Mouse (Mus musculus): Measurements from ENCODE around the gene Gm6020. TPM values are rescaled to one million over a fixed set of nuclear protein-coding genes. Genes with fewer than 3 reads are reported as not detected.
A peak's percentile ranks its signal among the peaks of the same experiment; 100 is the strongest.
"Not testable (repeated sequence)": the region's sequence is repeated elsewhere in the genome, so short reads cannot be mapped to it uniquely, and the experiment has no call there.

The Gm6020 gene
- polyA plus RNA-seq (2015; fragmentation: Nextera tagmentation; extraction: Ambion mirVana), result not detected in 2 replicates

DNA sequence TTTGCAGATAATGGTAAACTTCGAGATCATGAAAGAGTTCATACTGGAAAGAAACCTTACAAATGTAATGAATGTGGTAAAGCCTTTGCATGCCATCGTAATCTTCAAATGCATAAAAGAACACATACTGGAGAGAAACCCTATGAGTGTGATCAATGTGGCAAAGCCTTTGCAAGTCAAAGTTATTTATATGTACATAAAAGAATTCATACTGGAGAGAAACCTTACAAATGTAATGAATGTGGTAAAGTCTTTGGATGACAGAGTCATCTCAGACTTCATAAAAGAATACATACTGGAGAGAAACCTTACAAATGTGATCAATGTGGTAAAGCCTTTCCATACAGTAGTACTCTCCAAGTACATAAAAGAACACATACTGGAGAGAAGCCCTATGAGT, at the start of gene Gm6020:
TSS of gene Gm6020 (plus strand) at position 301 of the 400 bp plus-strand sequence.
- not testable (repeated sequence) for H3K4me3 ChIP-seq; H3K4me2 ChIP-seq; H3K9ac ChIP-seq; H3K27me3 ChIP-seq; H3K4me1 ChIP-seq (replicated peaks); H3K27ac ChIP-seq (replicated peaks); H3K36me3 ChIP-seq; ATAC-seq (ENCODE audit: low FRiP score, low read depth)
- 91% methylated on average over 2 of the region's 2 CpGs for WGBS
- H3K9me3 ChIP-seq, result peaks cover 22% of the 10 kb centered on the region

DNA sequence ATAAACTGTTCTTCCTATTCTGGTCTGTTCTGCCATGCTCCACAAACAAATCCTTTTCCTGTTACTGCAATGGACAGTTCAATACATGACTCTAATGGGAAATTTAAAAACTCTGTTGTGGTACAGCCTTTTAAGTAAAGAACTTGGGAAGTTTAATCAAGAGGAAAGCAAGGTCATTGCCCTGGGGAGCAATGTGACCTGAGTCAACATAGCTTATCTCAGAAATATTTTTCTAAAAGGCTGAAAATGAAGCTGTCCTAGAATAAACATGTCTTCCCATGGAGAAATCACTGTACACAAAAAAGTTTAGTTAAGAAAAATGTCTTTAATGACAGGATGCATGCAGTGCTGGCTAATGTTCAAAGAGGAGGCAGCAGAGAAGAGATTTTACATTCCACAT, 45.0 kb upstream of the Gm6020 start:
- ATAC-seq (ENCODE audit: low FRiP score, low read depth), result no peak
- Histone ChIP-seq H3K9me3 (no peaks in the 10 kb centered on the region), H3K27me3 (no peaks in the 10 kb centered on the region), H3K27ac (replicated peaks) (no peak overlapping the region), H3K4me3 (no peak overlapping the region), H3K36me3 (no peaks in the 10 kb centered on the region), H3K4me1 (replicated peaks) (peaks cover 15% of the 10 kb centered on the region), H3K9ac (no peak overlapping the region), H3K4me2 (no peak overlapping the region)

- Histone ChIP-seq H3K4me3 (peak within 1 kb of the TSS; percentile 78), H3K9me3 (no peaks in the 10 kb centered on the region), H3K4me2 (peak within 1 kb of the TSS; percentile 74), H3K27me3 (no peaks in the 10 kb centered on the region), H3K4me1 (replicated peaks) (peaks cover 15% of the 10 kb centered on the region), H3K27ac (replicated peaks) (peak within 1 kb of the TSS; percentile 51), H3K36me3 (no peaks in the 10 kb centered on the region), H3K9ac (peak within 1 kb of the TSS; percentile 66)
- WGBS, result under 1% methylated on average over 18 of the region's 18 CpGs
- peak; percentile 100 for ATAC-seq (ENCODE audit: low FRiP score, low read depth)
Measured at GRCm38 (mm10) chr19:61140342-61141206, 43.1 kb upstream of the Gm6020 start, which contains the start of gene Zfp950. Zfp950 (minus strand) TSS chr19:61140840.

GRCm38 (mm10) chr19:61141299-61141698, 42.4 kb upstream of the Gm6020 start:
- H3K27me3 ChIP-seq, result no peaks in the 10 kb centered on the region
- ATAC-seq (ENCODE audit: low FRiP score, low read depth), result no peak
- H3K4me2 ChIP-seq, result peak overlapping the region; percentile 74
- peak overlapping the region; percentile 66 for H3K9ac ChIP-seq
- H3K4me1 ChIP-seq (replicated peaks), result peaks cover 15% of the 10 kb centered on the region
- 26% methylated on average over 4 of the region's 4 CpGs for whole genome bisulfite sequencing
- H3K4me3 ChIP-seq, result peak overlapping the region; percentile 78
- H3K27ac ChIP-seq (replicated peaks), result no peak overlapping the region
- no peaks in the 10 kb centered on the region for H3K9me3 ChIP-seq
- no peaks in the 10 kb centered on the region for H3K36me3 ChIP-seq

DNA sequence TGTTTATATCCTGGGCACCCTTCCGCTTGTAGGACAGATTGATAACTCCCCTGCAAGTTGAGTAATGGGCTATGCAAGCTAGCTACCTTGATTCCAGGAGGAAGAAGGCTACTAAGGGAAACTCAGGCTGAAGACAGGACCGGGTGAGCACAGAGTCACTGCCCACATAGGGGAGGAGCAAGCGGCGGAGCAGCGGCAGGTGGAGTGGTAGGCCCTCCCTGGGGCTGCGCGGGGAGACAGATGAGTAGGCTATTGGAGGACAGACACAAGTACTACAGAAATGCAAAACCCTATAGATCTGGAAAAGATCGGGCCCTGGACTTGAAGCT, 32.4 kb upstream of the Gm6020 start:
- Histone ChIP-seq H3K4me1 (replicated peaks) (no peaks in the 10 kb centered on the region; the same call in 1 of the 2 replicates), H3K36me3 (no peaks in the 10 kb centered on the region), H3K9me3 (no peaks in the 10 kb centered on the region), H3K27ac (replicated peaks) (no peak overlapping the region), H3K4me2 (peak overlapping the region; percentile 84), H3K4me3 (peak overlapping the region; percentile 43), H3K27me3 (no peaks in the 10 kb centered on the region), H3K9ac (peak overlapping the region; percentile 37)
- 10% methylated on average over 8 of the region's 8 CpGs for WGBS
- ATAC-seq (ENCODE audit: low FRiP score, low read depth), result peak; percentile 42

GRCm38 (mm10) chr19:61151701-61152420, 31.8 kb upstream of the Gm6020 start:
- Histone ChIP-seq H3K4me1 (replicated peaks) (no peaks in the 10 kb centered on the region; the same call in 1 of the 2 replicates), H3K27ac (replicated peaks) (no peak overlapping the region), H3K36me3 (no peaks in the 10 kb centered on the region), H3K4me3 (peak overlapping the region; percentile 43), H3K4me2 (peak overlapping the region; percentile 84), H3K9me3 (no peaks in the 10 kb centered on the region), H3K27me3 (no peaks in the 10 kb centered on the region), H3K9ac (peak overlapping the region; percentile 37)
- 6% methylated on average over 27 of the region's 27 CpGs for WGBS
- peak; percentile 68 for ATAC-seq (ENCODE audit: low FRiP score, low read depth)

- Histone ChIP-seq H3K27ac (replicated peaks) (no peak within 1 kb of the TSS), H3K36me3 (no peaks in the 10 kb centered on the region), H3K9me3 (no peaks in the 10 kb centered on the region), H3K4me3 (peak within 1 kb of the TSS; percentile 35), H3K4me1 (replicated peaks) (no peaks in the 10 kb centered on the region), H3K4me2 (peak within 1 kb of the TSS; percentile 53), H3K27me3 (no peaks in the 10 kb centered on the region), H3K9ac (no peak within 1 kb of the TSS)
- no peak for ATAC-seq (ENCODE audit: low FRiP score, low read depth)
- WGBS, result 31% methylated on average over 39 of the region's 39 CpGs
Measured at GRCm38 (mm10) chr19:61175756-61176324, 7.8 kb upstream of the Gm6020 start, which contains the start of gene Gm7102. Gm7102 (minus strand) TSS chr19:61176309.

DNA sequence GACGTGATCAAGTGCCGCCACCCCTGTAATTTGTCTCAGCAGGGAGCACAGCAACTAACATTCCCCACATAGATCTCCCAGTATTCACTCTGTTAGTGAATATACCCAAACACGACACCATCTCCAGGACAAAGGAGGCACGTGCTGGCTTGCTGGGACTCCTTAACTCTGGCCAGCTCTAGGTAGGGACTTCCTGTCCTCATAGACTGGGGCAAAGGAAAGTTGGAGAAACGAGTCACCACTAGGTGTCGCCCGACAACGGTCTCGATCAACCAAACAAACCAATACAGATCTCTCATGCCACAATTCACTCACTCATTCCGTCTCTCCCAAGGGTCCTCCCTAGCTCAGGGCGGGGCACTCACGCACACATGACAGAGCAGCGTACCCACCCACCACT, 15.6 kb downstream of the Gm6020 start:
- no peaks in the 10 kb centered on the region for H3K36me3 ChIP-seq
- no peak overlapping the region for H3K9ac ChIP-seq
- H3K4me2 ChIP-seq, result no peak overlapping the region
- no peak overlapping the region for H3K27ac ChIP-seq (replicated peaks)
- ATAC-seq (ENCODE audit: low FRiP score, low read depth), result no peak
- no peak overlapping the region for H3K4me3 ChIP-seq
- no peaks in the 10 kb centered on the region for H3K4me1 ChIP-seq (replicated peaks)
- no peaks in the 10 kb centered on the region for H3K27me3 ChIP-seq
- 12% methylated on average over 13 of the region's 13 CpGs for WGBS
- no peaks in the 10 kb centered on the region for H3K9me3 ChIP-seq

- WGBS, result 22% methylated on average over 10 of the region's 10 CpGs
- H3K4me3 ChIP-seq, result no peak overlapping the region
- no peaks in the 10 kb centered on the region for H3K36me3 ChIP-seq
- no peak for ATAC-seq (ENCODE audit: low FRiP score, low read depth)
- no peaks in the 10 kb centered on the region for H3K4me1 ChIP-seq (replicated peaks)
- no peak overlapping the region for H3K9ac ChIP-seq
- no peaks in the 10 kb centered on the region for H3K9me3 ChIP-seq
- no peak overlapping the region for H3K27ac ChIP-seq (replicated peaks)
- H3K27me3 ChIP-seq, result no peaks in the 10 kb centered on the region
- no peak overlapping the region for H3K4me2 ChIP-seq
Measured at GRCm38 (mm10) chr19:61199836-61200235, 16.1 kb downstream of the Gm6020 start.

DNA sequence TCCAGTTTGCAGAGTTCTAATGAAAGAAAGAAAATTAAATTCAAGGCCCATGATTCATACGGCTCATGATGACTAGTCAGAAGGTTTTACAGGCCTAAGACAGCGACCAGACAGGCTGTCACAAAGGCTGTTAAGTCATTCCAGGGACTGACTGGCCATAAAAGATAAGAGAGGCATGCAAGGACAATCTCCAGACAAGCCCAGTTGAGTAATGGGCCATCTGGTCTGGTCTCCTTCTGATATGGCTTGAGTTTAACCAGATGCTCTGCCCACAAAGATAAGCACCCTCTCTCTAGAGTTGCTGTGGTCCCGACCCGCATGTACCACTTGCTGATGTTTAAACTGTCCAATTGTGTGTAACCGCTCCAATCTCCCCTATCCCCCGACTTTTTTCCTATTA, 23.8 kb downstream of the Gm6020 start:
- H3K9ac ChIP-seq; H3K27ac ChIP-seq (replicated peaks); ATAC-seq (ENCODE audit: low FRiP score, low read depth); H3K36me3 ChIP-seq; H3K4me1 ChIP-seq (replicated peaks); H3K4me2 ChIP-seq; H3K4me3 ChIP-seq; H3K27me3 ChIP-seq; H3K9me3 ChIP-seq: not testable (repeated sequence)
- WGBS, result 89% methylated on average over 6 of the region's 6 CpGs

DNA sequence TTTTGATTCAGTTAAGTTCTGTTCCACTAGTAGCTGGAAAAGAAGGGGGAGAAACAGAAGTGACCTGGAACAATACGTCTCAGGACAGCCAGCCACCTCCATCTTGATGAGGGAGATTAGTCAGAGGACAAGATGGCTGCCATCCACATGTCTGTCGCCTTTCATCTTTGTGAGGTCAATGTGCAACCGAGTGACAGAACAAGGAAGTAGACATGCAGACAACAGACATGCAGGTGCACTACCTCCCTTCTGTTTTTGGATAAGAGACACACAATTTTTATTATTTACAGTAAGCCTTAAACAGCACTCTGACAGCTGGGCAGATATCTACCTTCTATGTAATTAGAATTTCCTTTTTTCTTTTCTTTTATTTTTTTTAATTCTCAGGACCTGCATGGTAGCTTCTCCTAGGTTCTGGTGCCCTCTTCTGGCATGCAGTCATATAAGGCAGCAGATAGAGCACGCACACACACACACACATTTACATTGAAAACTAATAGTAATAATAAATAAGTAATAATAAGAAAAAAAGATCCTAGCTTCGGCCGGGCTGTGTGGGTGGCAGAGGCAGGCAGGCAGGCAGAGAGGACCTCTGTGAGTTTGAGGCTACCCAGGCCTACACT, 40.1 kb downstream of the Gm6020 start:
- Histone ChIP-seq H3K27me3 (peaks cover 4% of the 10 kb centered on the region; the same call in 1 of the 2 replicates), H3K4me1 (replicated peaks) (peaks cover 4% of the 10 kb centered on the region; the same call in 1 of the 2 replicates), H3K27ac (replicated peaks) (no peak overlapping the region), H3K9ac (no peak overlapping the region), H3K4me2 (no peak overlapping the region), H3K4me3 (no peak overlapping the region), H3K9me3 (no peaks in the 10 kb centered on the region), H3K36me3 (no peaks in the 10 kb centered on the region)
- ATAC-seq (ENCODE audit: low FRiP score, low read depth), result no peak
- 93% methylated on average over 6 of the region's 6 CpGs for WGBS
